Mouse (Mus musculus): Measurements from ENCODE around the gene Tmem274. TPM values are rescaled to one million over a fixed set of nuclear protein-coding genes. Genes with fewer than 3 reads are reported as not detected.

Tmem274 gene
- total and polyA plus RNA-seq, 2 experiments: not detected

DNA sequence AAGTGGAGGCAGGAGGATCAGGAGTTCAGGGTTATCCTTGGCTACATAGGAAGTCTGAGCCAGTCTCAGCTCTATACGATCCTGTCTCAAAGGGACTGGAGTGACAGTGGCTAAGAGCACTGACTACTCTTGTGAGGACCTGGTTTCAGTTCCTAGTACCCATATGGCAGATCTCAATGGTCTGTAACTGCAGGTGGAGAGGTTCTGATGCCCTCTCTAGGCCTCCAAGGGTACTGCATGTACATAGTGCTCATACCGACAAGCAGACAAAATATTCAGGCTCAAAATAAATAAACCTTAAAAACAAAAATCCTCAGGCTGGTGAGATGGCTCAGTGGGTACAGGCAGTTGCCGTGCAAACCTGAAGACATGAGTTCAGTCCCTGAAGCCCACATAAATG, 14.0 kb downstream of the Tmem274 start:
- TF ChIP-seq POLR2A (IDR thresholded peaks at IDR 0.05; ENCODE audit: extremely low read depth, insufficient read depth, low read length): no peak
- no peak for TF ChIP-seq CTCF (IDR thresholded peaks at IDR 0.05; ENCODE audit: low read depth, low read length)
- H3K4me3 ChIP-seq (ENCODE audit: insufficient read depth, low read depth, low read length): no peak overlapping the region
- WGBS: 98% methylated on average over 3 of the region's 3 CpGs
- no peaks in the 10 kb centered on the region for H3K27me3 ChIP-seq (ENCODE audit: control insufficient read depth, insufficient read depth, low read length)
- H3K27ac ChIP-seq (replicated peaks; ENCODE audit: insufficient read depth, low read depth, low read length): no peak overlapping the region
- no peaks in the 10 kb centered on the region for H3K4me1 ChIP-seq (ENCODE audit: control insufficient read depth, insufficient read depth, low read length)
- DNase-seq (ENCODE audit: extremely low read depth, low read depth, low spot score): no peak
- H3K79me2 ChIP-seq (ENCODE audit: control insufficient read depth, insufficient read depth, low read length): no peaks in the 10 kb centered on the region
- peaks cover 36% of the 10 kb centered on the region for H3K36me3 ChIP-seq (ENCODE audit: control insufficient read depth, insufficient read depth, low read length)
- H3K9ac ChIP-seq (ENCODE audit: low read depth, low read length): no peak overlapping the region

DNA sequence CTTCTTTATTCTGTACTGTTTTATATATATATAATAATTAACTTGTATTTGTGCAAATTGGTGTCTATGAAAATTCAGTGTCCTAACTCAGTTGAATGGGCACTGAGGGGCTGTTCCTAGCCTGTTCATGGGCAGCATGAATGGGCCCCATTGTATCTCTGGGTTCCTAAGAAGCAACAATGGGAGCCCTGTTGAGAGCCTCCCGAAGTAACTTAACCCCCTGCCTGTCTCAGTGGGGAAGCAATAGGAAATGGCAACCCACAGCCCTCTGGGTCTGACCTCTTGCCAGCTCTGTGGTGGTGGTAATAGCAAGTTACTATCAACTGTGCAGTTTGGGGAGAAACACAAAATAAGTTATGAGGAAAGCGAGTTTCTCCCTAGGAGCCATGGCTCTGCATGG, 19.4 kb downstream of the Tmem274 start:
- 94% methylated on average over 2 of the region's 2 CpGs for WGBS
- Histone ChIP-seq H3K36me3 (ENCODE audit: control insufficient read depth, insufficient read depth, low read length) (peaks cover 17% of the 10 kb centered on the region), H3K9ac (ENCODE audit: low read depth, low read length) (no peak overlapping the region), H3K4me3 (ENCODE audit: insufficient read depth, low read depth, low read length) (no peak overlapping the region), H3K27ac (replicated peaks; ENCODE audit: insufficient read depth, low read depth, low read length) (no peak overlapping the region), H3K79me2 (ENCODE audit: control insufficient read depth, insufficient read depth, low read length) (no peaks in the 10 kb centered on the region), H3K4me1 (ENCODE audit: control insufficient read depth, insufficient read depth, low read length) (no peaks in the 10 kb centered on the region), H3K27me3 (ENCODE audit: control insufficient read depth, insufficient read depth, low read length) (no peaks in the 10 kb centered on the region)
- no peak for DNase-seq (ENCODE audit: extremely low read depth, low read depth, low spot score)
- TF ChIP-seq POLR2A (IDR thresholded peaks at IDR 0.05; ENCODE audit: extremely low read depth, insufficient read depth, low read length): no peak
- no peak for TF ChIP-seq CTCF (IDR thresholded peaks at IDR 0.05; ENCODE audit: low read depth, low read length)

DNA sequence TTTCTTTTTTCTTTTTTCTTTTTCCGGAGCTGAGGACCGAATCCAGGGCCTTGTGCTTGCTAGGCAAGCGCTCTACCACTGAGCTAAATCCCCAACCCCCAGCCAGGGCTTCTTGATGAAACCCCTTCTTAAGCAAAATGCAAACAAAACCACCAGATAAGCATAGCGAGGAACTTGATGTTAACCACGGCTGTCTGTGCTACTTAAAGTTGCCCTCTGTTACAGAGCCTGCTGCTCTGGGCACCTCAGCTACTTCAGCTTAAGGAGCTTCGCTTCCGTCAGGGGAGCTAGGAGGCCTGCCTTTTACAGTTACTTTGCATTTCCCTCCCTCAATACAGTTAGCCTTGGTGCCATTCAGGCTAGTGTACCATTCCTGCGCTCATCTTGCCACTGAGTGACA, 21.7 kb downstream of the Tmem274 start:
- Histone ChIP-seq H3K79me2 (ENCODE audit: control insufficient read depth, insufficient read depth, low read length) (no peaks in the 10 kb centered on the region), H3K36me3 (ENCODE audit: control insufficient read depth, insufficient read depth, low read length) (peaks cover 14% of the 10 kb centered on the region), H3K27me3 (ENCODE audit: control insufficient read depth, insufficient read depth, low read length) (no peaks in the 10 kb centered on the region), H3K4me3 (ENCODE audit: insufficient read depth, low read depth, low read length) (no peak overlapping the region), H3K4me1 (ENCODE audit: control insufficient read depth, insufficient read depth, low read length) (no peaks in the 10 kb centered on the region), H3K27ac (replicated peaks; ENCODE audit: insufficient read depth, low read depth, low read length) (no peak overlapping the region), H3K9ac (ENCODE audit: low read depth, low read length) (no peak overlapping the region)
- DNase-seq (ENCODE audit: extremely low read depth, low read depth, low spot score): no peak
- WGBS: 89% methylated on average over 8 of the region's 8 CpGs
- TF ChIP-seq CTCF (IDR thresholded peaks at IDR 0.05; ENCODE audit: low read depth, low read length) (no peak), POLR2A (IDR thresholded peaks at IDR 0.05; ENCODE audit: extremely low read depth, insufficient read depth, low read length) (no peak)

DNA sequence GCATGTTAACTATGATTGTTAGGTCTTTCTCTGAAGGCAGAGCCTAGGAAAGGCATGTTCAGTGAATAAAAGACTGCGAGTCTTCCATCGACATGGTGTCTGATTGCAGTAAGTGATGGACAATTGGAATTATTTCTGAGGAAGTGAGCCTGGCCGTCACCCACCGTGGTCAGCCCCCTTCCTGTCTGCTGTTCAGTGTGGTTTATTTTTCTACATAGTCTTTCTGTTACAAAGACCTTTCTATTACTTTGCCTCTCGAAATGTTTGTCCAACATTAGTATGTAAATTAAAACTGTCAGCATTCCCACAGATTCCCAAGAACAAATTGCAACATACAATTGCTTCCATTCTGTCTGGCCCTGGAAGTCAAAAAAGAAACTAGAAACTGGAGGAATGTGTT, 22.6 kb downstream of the Tmem274 start:
- Histone ChIP-seq H3K4me1 (ENCODE audit: control insufficient read depth, insufficient read depth, low read length) (no peaks in the 10 kb centered on the region), H3K27me3 (ENCODE audit: control insufficient read depth, insufficient read depth, low read length) (no peaks in the 10 kb centered on the region), H3K36me3 (ENCODE audit: control insufficient read depth, insufficient read depth, low read length) (peaks cover 7% of the 10 kb centered on the region; the same call in 1 of the 2 replicates), H3K4me3 (ENCODE audit: insufficient read depth, low read depth, low read length) (no peak overlapping the region), H3K79me2 (ENCODE audit: control insufficient read depth, insufficient read depth, low read length) (no peaks in the 10 kb centered on the region), H3K9ac (ENCODE audit: low read depth, low read length) (no peak overlapping the region), H3K27ac (replicated peaks; ENCODE audit: insufficient read depth, low read depth, low read length) (no peak overlapping the region)
- no peak for DNase-seq (ENCODE audit: extremely low read depth, low read depth, low spot score)
- TF ChIP-seq CTCF (IDR thresholded peaks at IDR 0.05; ENCODE audit: low read depth, low read length) (no peak), POLR2A (IDR thresholded peaks at IDR 0.05; ENCODE audit: extremely low read depth, insufficient read depth, low read length) (no peak)
- WGBS: 86% methylated on average over 5 of the region's 5 CpGs

DNA sequence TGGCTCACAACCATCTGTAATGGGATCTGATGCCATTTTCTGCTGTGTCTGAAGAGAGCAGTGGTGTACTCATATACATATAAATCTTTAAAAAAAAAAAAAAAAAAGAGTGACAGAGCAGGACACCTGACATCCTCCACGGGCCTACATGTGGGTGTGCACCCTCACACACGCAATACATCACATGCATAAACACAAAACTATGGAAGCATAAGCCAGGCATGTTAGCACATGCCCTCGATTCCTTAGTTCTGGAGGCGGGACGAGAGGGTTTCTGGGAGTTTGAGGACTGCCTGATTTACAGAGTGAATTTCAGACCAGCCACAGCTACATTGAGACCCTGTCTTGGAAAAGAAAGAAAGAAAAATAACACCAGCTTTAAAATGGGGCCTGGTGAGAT, 27.2 kb downstream of the Tmem274 start:
- H3K27me3 ChIP-seq (ENCODE audit: control insufficient read depth, insufficient read depth, low read length): no peaks in the 10 kb centered on the region
- DNase-seq (ENCODE audit: extremely low read depth, low read depth, low spot score): no peak
- no peak overlapping the region for H3K4me3 ChIP-seq (ENCODE audit: insufficient read depth, low read depth, low read length)
- no peaks in the 10 kb centered on the region for H3K4me1 ChIP-seq (ENCODE audit: control insufficient read depth, insufficient read depth, low read length)
- no peak overlapping the region for H3K9ac ChIP-seq (ENCODE audit: low read depth, low read length)
- TF ChIP-seq POLR2A (IDR thresholded peaks at IDR 0.05; ENCODE audit: extremely low read depth, insufficient read depth, low read length) (no peak), CTCF (IDR thresholded peaks at IDR 0.05; ENCODE audit: low read depth, low read length) (no peak)
- no peaks in the 10 kb centered on the region for H3K79me2 ChIP-seq (ENCODE audit: control insufficient read depth, insufficient read depth, low read length)
- H3K36me3 ChIP-seq (ENCODE audit: control insufficient read depth, insufficient read depth, low read length): no peaks in the 10 kb centered on the region
- 88% methylated on average over 5 of the region's 5 CpGs for WGBS
- no peak overlapping the region for H3K27ac ChIP-seq (replicated peaks; ENCODE audit: insufficient read depth, low read depth, low read length)

DNA sequence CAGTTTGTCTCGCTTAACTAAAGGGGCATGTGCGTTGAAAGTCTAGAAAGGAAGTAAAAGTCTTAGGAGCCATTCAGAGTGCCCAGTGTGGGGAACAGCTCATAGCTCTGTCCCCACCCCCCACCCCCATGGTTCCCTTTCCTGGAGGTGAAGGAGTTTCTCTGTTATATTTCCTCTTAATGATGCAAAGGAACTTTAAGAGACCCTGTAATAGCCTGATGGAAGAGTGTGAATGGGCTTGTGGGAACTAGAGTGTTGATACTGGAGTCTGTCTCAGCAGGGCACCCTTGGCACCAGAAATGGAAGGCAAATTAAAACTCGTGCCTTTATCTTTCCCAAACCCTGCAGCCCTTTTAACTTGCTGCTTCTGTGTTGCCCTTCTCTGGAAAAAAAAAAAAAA, 27.7 kb downstream of the Tmem274 start:
- DNase-seq (ENCODE audit: extremely low read depth, low read depth, low spot score): no peak
- 56% methylated on average over 3 of the region's 3 CpGs for WGBS
- Histone ChIP-seq H3K4me3 (ENCODE audit: insufficient read depth, low read depth, low read length) (no peak overlapping the region), H3K36me3 (ENCODE audit: control insufficient read depth, insufficient read depth, low read length) (no peaks in the 10 kb centered on the region), H3K27me3 (ENCODE audit: control insufficient read depth, insufficient read depth, low read length) (no peaks in the 10 kb centered on the region), H3K79me2 (ENCODE audit: control insufficient read depth, insufficient read depth, low read length) (no peaks in the 10 kb centered on the region), H3K27ac (replicated peaks; ENCODE audit: insufficient read depth, low read depth, low read length) (no peak overlapping the region), H3K9ac (ENCODE audit: low read depth, low read length) (no peak overlapping the region), H3K4me1 (ENCODE audit: control insufficient read depth, insufficient read depth, low read length) (no peaks in the 10 kb centered on the region)
- TF ChIP-seq CTCF (IDR thresholded peaks at IDR 0.05; ENCODE audit: low read depth, low read length): no peak
- no peak for TF ChIP-seq POLR2A (IDR thresholded peaks at IDR 0.05; ENCODE audit: extremely low read depth, insufficient read depth, low read length)
